Mouse (Mus musculus) mature B cell (primary cell): ENCODE data around the gene Lbx1.

Experiments used
- in situ Hi-C: fragments of 300-500 bp; cut with MboI; formaldehyde crosslinking; loops from 2 replicates; pipeline ENCODE4 v1.14.3; 2019

Gene Lbx1

GRCm38 (mm10) chr19:45215431-45215830, 20.2 kb downstream of the Lbx1 start:
- in situ Hi-C loops = no loop called here

- in situ Hi-C loops = no loop called here
Observed at GRCm38 (mm10) chr19:45209776-45210422, 25.7 kb downstream of the Lbx1 start.

- in situ Hi-C loops = no loop called here
Observed at GRCm38 (mm10) chr19:45209191-45209590, 26.4 kb downstream of the Lbx1 start.

GRCm38 (mm10) chr19:45208438-45209060, 27.1 kb downstream of the Lbx1 start:
- in situ Hi-C loops = no loop called here

GRCm38 (mm10) chr19:45207662-45208437, 27.8 kb downstream of the Lbx1 start:
- in situ Hi-C loops = no loop called here

GRCm38 (mm10) chr19:45207153-45207552, 28.5 kb downstream of the Lbx1 start:
- in situ Hi-C loops = no loop called here

GRCm38 (mm10) chr19:45205311-45206105, 30.1 kb downstream of the Lbx1 start:
- in situ Hi-C loops = no loop called here

- in situ Hi-C loops = no loop called here
Observed at GRCm38 (mm10) chr19:45196967-45197366, 38.6 kb downstream of the Lbx1 start.

GRCm38 (mm10) chr19:45194651-45195050, 41.0 kb downstream of the Lbx1 start:
- in situ Hi-C loops = no loop called here
